Mouse (Mus musculus): Measurements from ENCODE around the gene Mfn2. TPM values are rescaled to one million over a fixed set of nuclear protein-coding genes. Genes with fewer than 3 reads are reported as not detected.
A peak's percentile ranks its signal among the peaks of the same experiment; 100 is the strongest.
"Not testable (repeated sequence)": the region's sequence is repeated elsewhere in the genome, so short reads cannot be mapped to it uniquely, and the experiment has no call there.

The Mfn2 gene
- total RNA-seq, 2 experiments from 2014 or later = 198 to 200 TPM

DNA sequence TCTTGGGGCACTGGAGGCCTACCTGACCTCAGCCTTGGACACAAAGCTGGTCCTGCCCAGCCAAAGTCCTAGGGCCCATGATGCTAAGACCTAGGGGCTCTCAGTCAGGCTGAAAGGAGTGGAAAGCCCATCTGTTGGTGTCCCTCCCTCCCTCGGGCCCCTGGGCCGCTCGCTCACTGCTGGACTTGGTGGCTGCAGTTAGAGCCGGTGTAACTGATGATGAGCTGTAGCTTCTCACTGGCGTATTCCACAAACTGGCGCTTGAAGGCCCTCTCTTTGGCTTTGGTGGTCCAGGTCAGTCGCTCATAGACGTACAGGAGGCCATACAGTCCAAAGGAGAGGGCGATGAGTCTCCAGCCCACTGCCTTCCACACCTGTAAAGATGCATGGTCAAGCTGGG, 26.0 kb downstream of the Mfn2 start:
- Histone ChIP-seq H3K27ac (no peak overlapping the region), H3K4me3 (no peak overlapping the region)
- no peak for DNase-seq (ENCODE audit: low spot score in 2 of 2)
- TF ChIP-seq CTCF (conservative IDR thresholded peaks at IDR 0.05) = no peak

- no peak for TF ChIP-seq CTCF (conservative IDR thresholded peaks at IDR 0.05)
- Histone ChIP-seq H3K4me3 (no peak overlapping the region), H3K27ac (peak overlapping the region; percentile 32)
- no peak for DNase-seq (ENCODE audit: low spot score in 2 of 2)
Observed at GRCm38 (mm10) chr4:147875852-147876575, 28.5 kb downstream of the Mfn2 start.

GRCm38 (mm10) chr4:147869238-147869637, 35.3 kb downstream of the Mfn2 start:
- peak overlapping the region; percentile 79 for H3K27ac ChIP-seq
- TF ChIP-seq CTCF (conservative IDR thresholded peaks at IDR 0.05) = no peak
- peak overlapping the region; percentile 84 for H3K4me3 ChIP-seq
- no peak for DNase-seq (ENCODE audit: low spot score in 2 of 2)

- Histone ChIP-seq H3K27ac (peak within 1 kb of the TSS; percentile 90), H3K4me3 (peak within 1 kb of the TSS; percentile 84)
- peak; percentile 32 for TF ChIP-seq CTCF (conservative IDR thresholded peaks at IDR 0.05)
- DNase-seq (ENCODE audit: low spot score in 2 of 2) = peak; percentile 94 to 98
Observed at GRCm38 (mm10) chr4:147868450-147869031, 36.0 kb downstream of the Mfn2 start, which contains the start of the genes Miip and Fv1. TSS of gene Miip (minus strand) at chr4:147868816. TSS of gene Fv1 (plus strand) at chr4:147868979.

- peak in 1 of 2 experiments; percentile 23 for DNase-seq (ENCODE audit: low spot score in 2 of 2)
- peak overlapping the region; percentile 90 for H3K27ac ChIP-seq
- H3K4me3 ChIP-seq = peak overlapping the region; percentile 84
- TF ChIP-seq CTCF (conservative IDR thresholded peaks at IDR 0.05) = 0 out of 2 replicates have a peak, but pooled peaks have one; percentile 10
Observed at GRCm38 (mm10) chr4:147867563-147868449, 36.7 kb downstream of the Mfn2 start.

GRCm38 (mm10) chr4:147866793-147867192, 37.7 kb downstream of the Mfn2 start:
- not testable (repeated sequence) for H3K27ac ChIP-seq; DNase-seq (ENCODE audit: low spot score in 2 of 2); H3K4me3 ChIP-seq

DNA sequence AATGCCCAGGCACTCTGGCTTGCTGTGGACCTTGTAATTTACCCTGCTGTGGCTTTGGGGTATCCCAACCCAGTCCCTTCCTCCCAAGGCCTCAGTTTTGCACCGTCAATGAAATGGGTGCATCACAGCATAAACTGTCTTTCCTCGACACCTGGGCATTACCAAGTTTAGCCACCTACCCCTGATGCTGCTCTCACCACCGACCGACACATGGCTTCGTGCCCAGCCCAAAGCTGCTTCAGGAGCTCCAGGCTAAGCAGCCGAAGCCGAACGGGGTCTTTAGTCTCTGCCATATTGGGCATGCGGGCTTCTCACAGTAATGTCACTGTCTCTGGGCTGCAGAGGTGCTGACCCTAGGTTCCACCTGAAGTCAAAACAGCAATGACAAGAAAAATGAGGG, 38.4 kb downstream of the Mfn2 start:
- no peak for DNase-seq (ENCODE audit: low spot score in 2 of 2)
- no peak overlapping the region for H3K4me3 ChIP-seq
- TF ChIP-seq CTCF (conservative IDR thresholded peaks at IDR 0.05) = no peak
- no peak overlapping the region for H3K27ac ChIP-seq

DNA sequence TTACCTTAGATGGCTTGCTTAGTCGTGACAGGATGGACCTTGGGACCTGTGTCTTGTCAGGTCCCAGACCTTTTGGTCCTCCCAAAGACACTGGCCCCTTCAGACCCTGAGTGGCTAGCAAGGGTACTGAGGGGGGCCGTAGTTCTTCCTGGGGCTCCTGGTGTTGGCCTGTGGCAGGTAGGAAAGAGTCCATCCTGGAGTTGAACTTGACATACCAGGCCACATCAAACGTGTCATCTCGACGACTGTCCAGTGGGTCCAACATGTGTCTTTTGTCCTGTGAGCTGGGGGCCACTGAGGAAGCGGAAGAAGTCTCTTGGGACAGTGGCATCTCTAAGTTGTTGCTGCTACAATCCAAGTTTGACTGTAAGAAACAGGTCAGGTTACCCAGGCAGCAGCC, 38.9 kb downstream of the Mfn2 start:
- Histone ChIP-seq H3K27ac (no peak overlapping the region), H3K4me3 (no peak overlapping the region)
- DNase-seq (ENCODE audit: low spot score in 2 of 2) = no peak
- no peak for TF ChIP-seq CTCF (conservative IDR thresholded peaks at IDR 0.05)

- no peak overlapping the region for H3K4me3 ChIP-seq
- no peak overlapping the region for H3K27ac ChIP-seq
- TF ChIP-seq CTCF (conservative IDR thresholded peaks at IDR 0.05) = no peak
- no peak for DNase-seq (ENCODE audit: low spot score in 2 of 2)
Observed at GRCm38 (mm10) chr4:147862051-147862450, 42.5 kb downstream of the Mfn2 start.

DNA sequence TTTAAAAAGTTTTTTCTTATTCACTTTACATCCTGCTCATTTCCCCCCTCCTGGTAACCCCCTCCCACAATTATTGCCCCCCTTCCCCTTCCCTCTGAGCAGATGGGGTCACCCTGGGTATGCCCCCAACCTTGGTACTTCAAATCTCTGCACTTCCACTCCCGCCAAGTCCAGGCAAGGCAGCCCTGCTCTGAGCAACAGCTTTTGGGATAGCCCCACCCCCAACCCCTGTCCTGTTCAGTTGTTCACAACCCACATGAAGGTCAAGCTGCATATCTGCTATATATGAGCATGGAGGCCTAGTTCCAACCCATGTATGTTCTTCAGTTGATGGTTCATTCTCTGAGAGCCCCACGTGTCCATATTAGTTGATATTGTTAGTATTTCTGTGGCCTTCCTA, 53.7 kb downstream of the Mfn2 start:
- Histone ChIP-seq H3K4me3 (no peak overlapping the region), H3K27ac (no peak overlapping the region)
- no peak for TF ChIP-seq CTCF (conservative IDR thresholded peaks at IDR 0.05)

GRCm38 (mm10) chr4:147848584-147848991, 55.9 kb downstream of the Mfn2 start:
- DNase-seq (ENCODE audit: low spot score in 2 of 2) = no peak
- Histone ChIP-seq H3K4me3 (peak overlapping the region; percentile 79), H3K27ac (peak overlapping the region; percentile 91)
- no peak for TF ChIP-seq CTCF (conservative IDR thresholded peaks at IDR 0.05)

More for the DNA sequence above, 53.7 kb downstream of the Mfn2 start:
- no peak for DNase-seq (ENCODE audit: low spot score in 2 of 2)

GRCm38 (mm10) chr4:147847614-147848583, 56.6 kb downstream of the Mfn2 start, which contains the start of gene Zfp933:
TSS of gene Zfp933 (minus strand) at chr4:147848366.
- no peak for TF ChIP-seq CTCF (conservative IDR thresholded peaks at IDR 0.05)
- peak within 1 kb of the TSS; percentile 79 for H3K4me3 ChIP-seq
- H3K27ac ChIP-seq = peak within 1 kb of the TSS; percentile 91
- peak; percentile 79 to 89 for DNase-seq (ENCODE audit: low spot score in 2 of 2)
